Mouse (Mus musculus) embryonic fibroblast, embryonic 13.5 days (primary cell): Measurements from ENCODE around the gene Emd. TPM values are rescaled to one million over a fixed set of nuclear protein-coding genes. Genes with fewer than 3 reads are reported as not detected.

Experiments
- H3K27ac ChIP-seq: 2 replicates; pipeline ENCODE4 v1.5.1; 2012; ENCODE audit warnings: low read length, control low read depth, inconsistent platforms; ENCODE audit not compliant: insufficient read depth
- H3K4me1 ChIP-seq: 2 replicates; pipeline ENCODE4 v1.6.1; 2011; ENCODE audit warnings: low read length; ENCODE audit not compliant: control insufficient read depth, insufficient read depth
- H3K4me3 ChIP-seq: 2 replicates; pipeline ENCODE4 v1.5.1; 2011; ENCODE audit warnings: mild to moderate bottlenecking, control low read depth, low read length; ENCODE audit not compliant: insufficient read depth
- CTCF ChIP-seq: IDR thresholded peaks from 2 replicates; pipeline ENCODE4 v1.5.1; 2011; ENCODE audit warnings: mild to moderate bottlenecking, control low read depth, low read length, moderate library complexity, borderline replicate concordance; ENCODE audit not compliant: insufficient read depth
- POLR2A ChIP-seq: IDR thresholded peaks from 2 replicates; pipeline ENCODE4 v1.6.1; 2011; ENCODE audit warnings: low read depth, mild to moderate bottlenecking, control low read depth, low read length, moderate library complexity
- polyA plus RNA-seq: library from polyadenylated mRNA; stranded (reverse); fragments of >200 nt; gene quantifications from 2 replicates; pipeline ENCODE4 v1.2.4, GENCODE M21; 2011; ENCODE audit warnings: low read depth; ENCODE audit not compliant: missing spikeins, insufficient read length

Gene Emd
- polyA plus RNA-seq, 1 experiment, result 206 TPM

DNA sequence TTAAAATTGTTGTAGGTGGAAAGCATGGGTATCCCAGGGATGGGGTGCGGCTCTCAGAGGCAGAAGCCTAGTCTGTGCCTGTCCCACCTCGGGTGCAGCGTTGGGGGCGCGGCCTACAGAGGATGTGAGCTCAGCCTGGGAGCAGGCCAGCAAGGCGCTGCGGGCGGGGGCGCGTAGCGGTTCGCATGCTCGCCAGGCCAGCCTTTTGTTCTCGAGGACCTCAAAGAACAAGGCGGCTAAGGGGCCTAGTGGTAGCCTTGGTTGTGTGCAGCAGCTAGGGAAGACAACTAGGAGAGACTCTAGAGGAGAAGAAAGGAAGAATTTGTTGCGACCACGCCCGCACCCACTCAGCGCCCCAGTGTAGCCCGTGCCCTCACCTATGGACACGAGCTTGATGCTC, 8.8 kb upstream of the Emd start:
- no peak for TF ChIP-seq POLR2A
- TF ChIP-seq CTCF, result no peak
- peak overlapping the region; percentile 94 for H3K4me3 ChIP-seq
- H3K27ac ChIP-seq, result peak overlapping the region; percentile 94
- peaks cover 2% of the 10 kb centered on the region; the same call in 1 of the 2 replicates for H3K4me1 ChIP-seq

DNA sequence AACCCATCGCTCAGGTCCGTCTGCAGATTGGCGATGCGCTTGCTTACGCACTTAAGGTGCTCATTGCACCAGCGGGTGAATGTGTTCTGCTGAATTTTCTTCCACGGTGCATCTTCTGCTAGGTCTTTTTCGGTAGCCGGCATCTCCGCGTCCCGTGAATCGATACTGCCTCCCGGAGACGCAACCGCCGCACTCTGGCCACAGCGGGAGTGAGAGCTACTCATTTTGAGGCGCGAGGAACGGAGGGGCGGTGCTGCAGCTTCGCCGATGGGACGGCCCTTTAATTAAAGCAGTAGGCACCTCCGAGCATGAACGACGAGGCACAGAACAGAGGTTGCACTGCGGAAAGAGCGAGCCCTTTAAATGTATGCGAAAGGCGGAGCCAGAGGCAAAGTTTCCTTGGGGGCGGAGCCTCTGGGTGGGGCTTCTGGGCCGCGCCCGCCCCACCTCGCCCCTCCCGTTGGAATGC, 8.2 kb upstream of the Emd start:
- TF ChIP-seq POLR2A (no peak), CTCF (no peak)
- peak overlapping the region; percentile 94 for H3K4me3 ChIP-seq
- peaks cover 2% of the 10 kb centered on the region; the same call in 1 of the 2 replicates for H3K4me1 ChIP-seq
- H3K27ac ChIP-seq, result peak overlapping the region; percentile 94

DNA sequence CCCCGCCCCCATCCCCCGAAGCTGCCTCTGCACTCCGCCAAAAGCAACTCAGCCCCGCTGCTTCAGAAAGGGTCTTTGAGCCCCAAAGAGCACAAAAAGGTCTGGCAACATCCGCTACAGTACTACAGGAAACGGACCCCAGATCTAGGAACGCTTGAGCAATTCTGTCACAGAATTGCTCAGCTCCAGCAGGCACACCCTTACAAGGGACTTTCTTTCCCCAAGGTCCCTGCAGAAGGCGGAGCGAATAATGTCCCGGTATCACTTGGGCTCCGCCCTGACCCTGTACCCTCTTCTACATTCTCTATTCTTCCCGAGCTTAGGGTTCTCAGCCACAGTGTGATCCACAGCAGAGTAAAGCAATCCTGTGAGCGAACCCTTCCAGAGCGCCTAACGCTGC, 7.8 kb upstream of the Emd start:
- Histone ChIP-seq H3K27ac (peak overlapping the region; percentile 89), H3K4me1 (peaks cover 2% of the 10 kb centered on the region; the same call in 1 of the 2 replicates), H3K4me3 (peak overlapping the region; percentile 52)
- TF ChIP-seq CTCF, result no peak
- TF ChIP-seq POLR2A, result no peak

DNA sequence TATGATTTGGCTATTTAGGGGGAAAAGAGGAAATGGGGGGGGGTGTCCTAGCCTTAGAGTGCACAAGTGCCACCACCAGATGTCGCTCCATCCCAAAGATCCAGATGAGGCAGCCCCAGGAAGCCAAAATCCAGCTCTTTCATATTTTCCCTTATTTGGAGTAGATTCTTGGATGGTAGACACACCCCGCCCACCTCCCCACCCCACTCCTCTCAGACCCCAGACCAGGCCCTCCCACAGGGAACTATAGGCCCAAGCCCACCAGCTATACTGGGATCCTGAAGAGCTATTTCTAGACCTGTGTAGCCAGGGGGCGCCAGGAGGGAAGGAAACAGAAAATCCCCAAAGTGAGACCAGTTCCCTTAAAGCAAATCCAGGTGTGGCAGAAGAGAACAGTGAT, 5.8 kb upstream of the Emd start:
- TF ChIP-seq CTCF (no peak), POLR2A (no peak)
- peaks cover 6% of the 10 kb centered on the region; the same call in 1 of the 2 replicates for H3K4me1 ChIP-seq
- peak overlapping the region; percentile 93 for H3K27ac ChIP-seq
- peak overlapping the region; percentile 69 for H3K4me3 ChIP-seq

DNA sequence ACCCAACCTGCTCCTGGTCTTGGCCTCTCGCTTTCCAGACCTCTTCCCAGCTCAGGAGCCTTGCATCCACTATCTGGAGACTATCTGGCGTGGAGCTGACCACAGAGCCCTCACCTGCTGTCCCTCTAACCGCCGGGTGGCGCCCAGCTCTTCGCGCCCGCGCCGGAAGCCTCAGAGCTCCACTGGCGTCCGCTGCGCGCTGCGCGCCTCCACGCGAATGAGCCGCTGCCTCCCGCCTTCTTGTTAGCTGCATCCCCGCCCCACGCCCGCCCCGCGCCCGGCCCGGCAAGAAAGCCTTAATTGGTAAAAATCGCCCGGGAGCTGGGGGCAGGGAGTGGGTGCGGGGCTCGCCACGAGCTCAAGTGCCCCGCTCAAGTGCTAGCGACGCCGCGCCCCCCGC, 4.9 kb upstream of the Emd start, which contains the start of gene Flna:
Gene Flna, minus strand, starts transcription at position 206 of the 400 bp plus-strand sequence.
- no peak for TF ChIP-seq POLR2A
- no peak for TF ChIP-seq CTCF
- H3K4me3 ChIP-seq, result peak within 1 kb of the TSS; percentile 69
- H3K4me1 ChIP-seq, result peaks cover 6% of the 10 kb centered on the region; the same call in 1 of the 2 replicates
- H3K27ac ChIP-seq, result peak within 1 kb of the TSS; percentile 93

DNA sequence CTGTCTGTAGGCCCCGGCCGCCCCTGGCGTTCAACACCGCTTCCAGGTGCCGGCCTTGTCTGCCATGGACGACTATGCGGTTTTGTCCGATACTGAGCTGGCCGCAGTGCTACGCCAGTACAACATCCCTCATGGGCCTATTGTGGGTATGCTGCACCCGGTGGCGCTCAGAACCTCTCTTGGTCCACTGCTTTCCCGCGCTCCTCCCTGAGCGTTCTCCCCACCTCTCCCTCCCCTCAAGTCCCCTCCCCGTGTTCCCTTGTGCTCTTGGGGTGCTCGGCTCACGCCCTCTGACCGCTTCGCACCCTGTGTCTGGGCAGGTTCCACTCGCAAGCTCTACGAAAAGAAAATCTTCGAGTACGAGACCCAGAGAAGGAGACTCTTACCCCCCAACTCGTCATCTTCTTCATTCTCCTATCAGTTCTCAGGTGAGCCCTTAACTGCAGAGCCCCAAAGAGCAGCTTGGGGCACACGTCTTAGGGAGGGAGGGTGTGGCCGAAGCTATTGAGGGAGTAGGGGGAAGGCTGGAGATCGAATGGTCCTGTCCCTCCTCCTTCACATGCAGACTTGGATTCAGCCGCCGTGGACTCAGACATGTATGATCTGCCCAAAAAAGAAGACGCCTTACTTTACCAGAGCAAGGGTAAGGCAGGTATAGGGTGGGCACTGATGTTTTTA, 540 bp downstream of the Emd start:
- peak overlapping the region; percentile 92 for H3K27ac ChIP-seq
- H3K4me1 ChIP-seq, result peaks cover 5% of the 10 kb centered on the region; the same call in 1 of the 2 replicates
- peak overlapping the region; percentile 86 for H3K4me3 ChIP-seq
- no peak for TF ChIP-seq POLR2A
- TF ChIP-seq CTCF, result no peak

DNA sequence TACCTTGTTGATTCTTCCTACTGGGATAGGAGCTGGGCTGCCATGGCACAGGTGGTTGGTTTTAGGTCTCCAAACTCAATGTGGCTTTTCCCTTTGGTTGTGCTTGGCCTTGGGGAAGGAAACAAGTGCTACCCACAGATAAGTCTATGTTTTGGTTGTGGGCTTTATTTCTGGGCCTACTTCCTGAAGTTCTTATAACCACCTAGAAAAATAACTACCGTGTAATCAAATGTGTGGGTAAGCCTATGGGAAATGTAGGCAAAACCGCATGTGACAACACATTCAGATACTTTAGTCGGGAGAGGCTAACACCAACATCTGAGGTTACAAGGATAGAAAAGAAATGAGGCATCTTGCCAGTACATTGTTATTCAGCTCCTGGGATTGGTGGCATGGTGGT, 3.3 kb downstream of the Emd start:
- no peak overlapping the region for H3K4me3 ChIP-seq
- H3K4me1 ChIP-seq, result no peaks in the 10 kb centered on the region
- TF ChIP-seq CTCF (no peak), POLR2A (no peak)
- no peak overlapping the region for H3K27ac ChIP-seq

DNA sequence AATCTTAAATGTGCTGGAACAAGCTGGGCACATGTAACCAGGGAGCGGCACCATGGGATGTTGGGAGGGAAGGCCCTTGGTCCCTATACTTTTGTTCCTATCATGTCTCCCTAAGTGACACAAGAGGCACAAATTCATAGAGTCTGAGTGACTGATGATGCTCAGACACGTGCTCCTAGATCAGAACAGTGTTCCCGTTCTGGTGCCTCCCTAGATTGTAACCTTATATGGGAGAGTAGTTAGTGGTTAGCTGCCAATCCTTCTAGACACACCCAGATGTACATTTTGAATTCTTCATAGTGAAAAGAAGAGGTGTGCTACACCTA, 15.2 kb downstream of the Emd start:
- Histone ChIP-seq H3K27ac (peak overlapping the region; percentile 99), H3K4me1 (0 out of 2 replicates have a peak, but pooled peaks cover 2% of the 10 kb centered on the region), H3K4me3 (peak overlapping the region; percentile 9; the same call in 1 of the 2 replicates)
- TF ChIP-seq CTCF, result no peak
- TF ChIP-seq POLR2A, result peak; percentile 17

DNA sequence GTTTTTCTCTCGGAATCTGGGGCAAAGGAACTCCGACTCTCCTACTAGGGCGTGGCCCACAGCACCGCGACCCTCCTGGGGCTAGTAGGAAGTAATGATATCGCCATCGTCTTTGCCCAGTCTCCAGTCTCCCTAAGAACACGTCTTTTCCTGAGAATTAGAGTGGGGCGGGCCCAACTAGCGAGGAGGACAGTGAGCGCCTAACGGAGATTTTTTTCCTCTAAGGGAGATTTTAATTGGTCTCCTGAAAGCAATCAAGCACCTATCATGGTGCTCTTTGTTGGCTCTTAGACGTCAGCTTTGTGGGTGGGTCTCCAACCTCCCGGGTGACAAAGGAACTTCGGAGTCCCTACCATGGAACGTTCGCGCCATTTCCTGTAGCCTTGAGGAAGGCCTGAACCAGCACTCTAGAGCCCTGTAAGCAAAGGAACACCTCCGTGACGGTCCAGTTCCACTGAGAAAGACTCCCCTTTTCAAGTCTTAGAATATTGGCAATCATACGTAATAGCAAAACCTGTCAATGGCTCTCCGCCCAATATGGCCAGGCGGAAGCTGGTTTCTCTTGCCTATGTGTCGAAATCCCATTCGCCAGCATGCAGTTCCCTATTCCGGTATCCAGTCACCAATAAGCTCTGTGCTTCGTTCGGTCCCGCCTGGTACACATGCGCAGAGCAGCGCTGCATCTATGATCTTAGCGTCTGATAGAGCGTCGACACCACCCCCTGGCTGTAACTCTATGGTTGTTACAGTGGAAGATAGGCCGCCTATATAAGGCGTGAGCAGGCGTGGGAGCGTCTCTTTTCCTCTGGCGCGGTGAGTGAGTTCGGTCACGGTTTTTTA, 15.8 kb downstream of the Emd start, which contains the start of gene Rpl10:
Gene Rpl10, plus strand, starts transcription at position 751 of the 840 bp plus-strand sequence.
- Histone ChIP-seq H3K4me3 (peak within 1 kb of the TSS; percentile 66), H3K4me1 (0 out of 2 replicates have a peak, but pooled peaks cover 2% of the 10 kb centered on the region), H3K27ac (peak within 1 kb of the TSS; percentile 99)
- TF ChIP-seq POLR2A (peak; percentile 96), CTCF (no peak)
